Mouse (Mus musculus): Measurements from ENCODE around the gene Sult1c1.

DNA sequence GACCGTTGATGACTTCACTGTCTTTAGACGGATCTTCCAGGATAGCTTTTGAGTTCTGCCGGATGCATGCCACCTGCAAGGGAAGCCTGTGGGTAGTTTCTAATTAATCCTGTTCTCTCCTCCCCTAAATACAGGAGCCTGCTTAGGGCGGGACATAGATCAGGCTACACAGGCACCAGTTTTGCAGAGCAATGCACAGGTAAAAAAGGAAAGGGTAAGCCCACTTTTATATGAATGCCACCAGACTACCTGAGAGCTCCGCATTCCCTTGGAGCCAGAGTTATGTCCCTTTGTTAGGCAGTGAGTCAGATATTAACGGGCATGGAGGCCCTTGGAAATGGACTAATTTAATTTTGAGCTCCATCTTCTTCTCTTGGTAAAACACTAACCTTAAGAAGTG, at the start of gene Sult1c1:
- TF ChIP-seq EP300 (IDR thresholded peaks at IDR 0.05; ENCODE audit: low read length), result no peak
- TF ChIP-seq KAT2A (IDR thresholded peaks at IDR 0.05; ENCODE audit: insufficient replicate concordance, low read length), result no peak
- no peak for TF ChIP-seq HCFC1 (IDR thresholded peaks at IDR 0.05; ENCODE audit: low read depth, low read length)
- no peak for TF ChIP-seq BHLHE40 (IDR thresholded peaks at IDR 0.05; ENCODE audit: low read depth, low read length)
- TF ChIP-seq GABPA (IDR thresholded peaks at IDR 0.05; ENCODE audit: insufficient replicate concordance, low read depth, low read length), result no peak
- TF ChIP-seq MAZ (IDR thresholded peaks at IDR 0.05; ENCODE audit: low read depth, low read length), result no peak
- no peak for TF ChIP-seq CTCF (conservative IDR thresholded peaks at IDR 0.05 in 1 of 2, IDR thresholded peaks at IDR 0.05 in 1 of 2; ENCODE audit: low read depth in 2 of 2, low read length in 2 of 2)
- no peak for TF ChIP-seq ZMIZ1 (IDR thresholded peaks at IDR 0.05; ENCODE audit: low read depth, low read length)
- TF ChIP-seq RCOR1 (conservative IDR thresholded peaks at IDR 0.05; ENCODE audit: low read depth, low read length), result no peak
- TF ChIP-seq MAFK (IDR thresholded peaks at IDR 0.05; ENCODE audit: insufficient replicate concordance, low read length), result no peak
- TF ChIP-seq POLR2A (IDR thresholded peaks at IDR 0.05; ENCODE audit: low read depth, low read length), result no peak
